Mouse (Mus musculus): ENCODE data around the gene Galnt11.

GRCm38 (mm10) chr5:25296830-25297229, 75.1 kb downstream of the Galnt11 start:
- TF ChIP-seq CTCF (IDR thresholded peaks at IDR 0.05; ENCODE audit: low read depth) (no peak), EP300 (IDR thresholded peaks at IDR 0.05; ENCODE audit: low read depth) (no peak)

Data from liver, postnatal 0 days (tissue).